Mouse (Mus musculus) heart, embryonic 14.5 days (tissue): ENCODE results near the gene Vmn2r80. TPM values are rescaled to one million over a fixed set of nuclear protein-coding genes. Genes with fewer than 3 reads are reported as not detected.
"Not testable (repeated sequence)": the region's sequence is repeated elsewhere in the genome, so short reads cannot be mapped to it uniquely, and the experiment has no call there.

Experiments
- ATAC-seq: fragments of 200-750 bp; cut with Nextera tagmentation; 2 replicates; pipeline ENCODE4 v1.8.0; 2017; ENCODE audit warnings: low read depth, moderate TSS enrichment; ENCODE audit not compliant: insufficient number of reproducible peaks, insufficient read depth, low FRiP score
- H3K27ac ChIP-seq, 2 experiments: fragments of 200-500 bp in 1 of 2; fragments of 300-500 bp in 1 of 2; sonication (generic) in 1 of 2; replicated peaks in 1 of 2; 2 replicates each; pipeline ENCODE4 v1.5.1; 2012 to 2014; ENCODE audit warnings: low read depth in 2 of 2, low read length in 2 of 2, control low read depth in 1 of 2, mild to moderate bottlenecking in 1 of 2, mixed read lengths in 1 of 2; ENCODE audit not compliant: control insufficient read depth in 1 of 2, insufficient read depth in 1 of 2
- H3K27me3 ChIP-seq: fragments of 300-500 bp; sonication (generic); 2 replicates; pipeline ENCODE4 v1.6.1; 2014; ENCODE audit warnings: mild to moderate bottlenecking, low read length, control low read depth; ENCODE audit not compliant: control insufficient read depth, insufficient read depth
- H3K36me3 ChIP-seq: fragments of 300-500 bp; sonication (generic); 2 replicates; pipeline ENCODE4 v1.6.1; 2014; ENCODE audit warnings: mild to moderate bottlenecking, control low read depth, low read length, mixed read lengths; ENCODE audit not compliant: control insufficient read depth, insufficient read depth
- H3K4me1 ChIP-seq, 2 experiments: fragments of 200-500 bp in 1 of 2; fragments of 300-500 bp in 1 of 2; sonication (generic) in 1 of 2; 2 replicates each; pipeline ENCODE4 v1.6.1; 2012 to 2014; ENCODE audit warnings: low read length in 2 of 2, control low read depth in 1 of 2, mixed read lengths in 1 of 2; ENCODE audit not compliant: control insufficient read depth in 2 of 2, insufficient read depth in 2 of 2
- H3K4me2 ChIP-seq: fragments of 300-500 bp; sonication (generic); 2 replicates; pipeline ENCODE4 v1.6.1; 2014; ENCODE audit warnings: mild to moderate bottlenecking, low read length
- H3K4me3 ChIP-seq, 2 experiments: fragments of 200-500 bp in 1 of 2; fragments of 300-500 bp in 1 of 2; sonication (generic) in 1 of 2; 2 replicates each; pipeline ENCODE4 v1.5.1; 2012 to 2014; ENCODE audit warnings: low read length in 2 of 2, mild to moderate bottlenecking in 2 of 2, control low read depth in 1 of 2, low read depth in 1 of 2, moderate library complexity in 1 of 2; ENCODE audit not compliant: control insufficient read depth in 1 of 2, insufficient read depth in 1 of 2
- H3K9ac ChIP-seq: fragments of 300-500 bp; sonication (generic); 2 replicates; pipeline ENCODE4 v1.6.1; 2014; ENCODE audit warnings: mild to moderate bottlenecking, low read length
- H3K9me3 ChIP-seq: fragments of 300-500 bp; sonication (generic); 2 replicates; pipeline ENCODE4 v1.6.1; 2016; ENCODE audit warnings: low read length, control low read depth; ENCODE audit not compliant: control insufficient read depth
- WGBS: fragments of 180-500 bp; shearing (Covaris S2); extraction: QIAGEN DNeasy Blood & Tissue Kit; methylation state at CpG from one replicate; pipeline ENCODE4 v1.1.7; 2014; 5-methylcytosine and 5-hydroxymethylcytosine counted together
- polyA plus RNA-seq: library from polyadenylated mRNA; unstranded; fragments of >200 nt; fragmentation: Nextera tagmentation; extraction: Ambion mirVana; gene quantifications from 2 replicates; pipeline ENCODE4 v1.2.1, GENCODE M21; 2014

The Vmn2r80 gene
- polyA plus RNA-seq, 1 experiment from 2014 or later = not detected

DNA sequence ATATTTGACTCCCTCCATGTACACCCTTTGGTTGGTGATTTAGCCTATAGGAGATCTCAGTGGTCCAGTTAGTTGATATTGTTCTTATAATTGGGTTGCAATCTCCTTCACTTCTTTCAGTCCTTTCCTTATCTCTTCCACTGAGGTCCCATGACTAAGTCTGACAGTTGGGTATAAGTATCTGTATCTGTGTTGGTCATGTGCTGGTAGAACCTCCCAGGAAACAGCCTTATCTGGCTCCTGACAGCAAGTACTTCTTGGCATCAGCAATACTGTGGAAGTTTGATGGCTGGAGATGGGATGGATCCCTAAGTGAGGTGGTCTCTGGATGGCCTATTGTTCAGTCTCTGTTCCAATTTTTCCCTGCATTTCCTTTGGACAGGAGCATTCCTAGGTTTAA lies 3.0 kb downstream of the Vmn2r80 start:
- Histone ChIP-seq H3K27ac (no peak overlapping the region), H3K27me3 (no peaks in the 10 kb centered on the region)
- no peak for ATAC-seq

DNA sequence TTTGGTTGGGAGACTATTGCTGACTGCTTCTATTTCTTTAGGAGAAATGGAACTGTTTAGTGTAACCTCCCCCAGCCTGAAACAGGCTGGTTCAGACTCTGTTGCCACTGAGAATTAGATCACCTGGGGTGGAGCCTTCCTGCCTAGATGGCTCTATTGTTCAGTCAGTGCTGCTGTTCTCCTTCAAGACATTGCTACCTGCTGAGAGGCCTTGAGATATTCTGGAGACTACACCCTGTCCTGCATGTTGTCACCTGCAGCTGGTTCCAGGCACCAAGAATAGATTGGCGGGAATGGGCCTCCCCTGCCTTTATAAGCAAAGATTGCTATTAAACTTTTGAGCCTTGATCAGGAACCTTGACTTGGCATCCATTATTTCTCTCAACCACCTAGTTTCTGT lies 51.4 kb downstream of the Vmn2r80 start:
- WGBS = 52% methylated on average over 1 of the region's 1 CpGs
- not testable (repeated sequence) for H3K36me3 ChIP-seq, H3K4me3 ChIP-seq, H3K4me1 ChIP-seq, H3K4me2 ChIP-seq, H3K9me3 ChIP-seq, H3K27ac ChIP-seq, ATAC-seq, H3K9ac ChIP-seq, H3K27me3 ChIP-seq

More for the DNA sequence above, 3.0 kb downstream of the Vmn2r80 start:
- no peaks in the 10 kb centered on the region for H3K4me1 ChIP-seq
- H3K9me3 ChIP-seq = no peaks in the 10 kb centered on the region
- H3K4me2 ChIP-seq = no peak overlapping the region
- H3K4me3 ChIP-seq = no peak overlapping the region
- no peak overlapping the region for H3K9ac ChIP-seq
- H3K36me3 ChIP-seq = no peaks in the 10 kb centered on the region

- ATAC-seq = no peak
- Histone ChIP-seq H3K9ac (no peak overlapping the region), H3K4me3 (no peak overlapping the region), H3K4me1 (no peaks in the 10 kb centered on the region), H3K27ac (no peak overlapping the region), H3K4me2 (no peak overlapping the region), H3K9me3 (no peaks in the 10 kb centered on the region), H3K36me3 (no peaks in the 10 kb centered on the region), H3K27me3 (no peaks in the 10 kb centered on the region)
These were observed 71.9 kb downstream of the Vmn2r80 start for GRCm38 (mm10) chr10:79220432-79220831.

GRCm38 (mm10) chr10:79221606-79222005 lies 73.0 kb downstream of the Vmn2r80 start:
- H3K36me3 ChIP-seq = no peaks in the 10 kb centered on the region
- no peaks in the 10 kb centered on the region for H3K4me1 ChIP-seq
- no peak overlapping the region for H3K4me2 ChIP-seq
- no peaks in the 10 kb centered on the region for H3K27me3 ChIP-seq
- H3K4me3 ChIP-seq = no peak overlapping the region
- no peak overlapping the region for H3K27ac ChIP-seq
- no peak overlapping the region for H3K9ac ChIP-seq
- no peaks in the 10 kb centered on the region for H3K9me3 ChIP-seq
- ATAC-seq = no peak

DNA sequence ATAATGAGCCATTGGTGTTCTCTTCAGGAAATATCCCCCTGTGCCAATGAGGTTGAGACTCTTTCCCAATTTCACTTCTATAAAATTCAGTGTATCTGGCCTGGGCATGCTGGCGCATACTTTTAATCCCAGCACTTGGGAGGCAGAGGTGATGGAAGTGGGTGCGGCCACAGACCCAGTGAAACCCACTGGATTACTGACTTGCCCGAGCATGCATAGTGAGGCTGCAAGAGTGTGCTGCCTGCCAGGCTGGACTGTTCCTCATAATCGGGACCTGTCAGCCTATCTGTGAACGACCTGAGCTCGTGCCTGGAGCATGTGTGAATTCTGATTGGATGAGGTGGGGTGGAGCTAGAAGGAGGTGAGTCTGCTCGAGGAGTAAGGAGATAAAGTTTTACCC lies 73.6 kb downstream of the Vmn2r80 start:
- no peak overlapping the region for H3K27ac ChIP-seq
- H3K4me1 ChIP-seq = no peaks in the 10 kb centered on the region
- H3K4me3 ChIP-seq = no peak overlapping the region
- WGBS = 64% methylated on average over 7 of the region's 7 CpGs
- no peak overlapping the region for H3K9ac ChIP-seq
- no peak overlapping the region for H3K4me2 ChIP-seq
- no peak for ATAC-seq
- no peaks in the 10 kb centered on the region for H3K27me3 ChIP-seq
- H3K9me3 ChIP-seq = no peaks in the 10 kb centered on the region
- no peaks in the 10 kb centered on the region for H3K36me3 ChIP-seq

Other genes with a start within 250 kb of the Vmn2r80 start
- not detected in 2 replicates for gene Olfr1354, start 235.6 kb upstream of the Vmn2r80 start, polyA plus RNA-seq
- gene Olfr8, start 198.1 kb upstream of the Vmn2r80 start, polyA plus RNA-seq = not detected in 2 replicates
- not detected in 2 replicates for gene Olfr1353, start 185.5 kb upstream of the Vmn2r80 start, polyA plus RNA-seq
- not detected in 2 replicates for gene Olfr1352, start 167.7 kb upstream of the Vmn2r80 start, polyA plus RNA-seq
- gene Olfr1351, start 136.3 kb upstream of the Vmn2r80 start, polyA plus RNA-seq = not detected in 2 replicates
- gene Olfr57, start 120.0 kb upstream of the Vmn2r80 start, polyA plus RNA-seq = not detected in 2 replicates
- gene 2610008E11Rik, start 51.2 kb upstream of the Vmn2r80 start, polyA plus RNA-seq = 18.6 and 20.7 TPM in 2 replicates
- gene Vmn2r81, start 98.9 kb downstream of the Vmn2r80 start, polyA plus RNA-seq = not detected in 2 replicates
- not detected in 2 replicates for gene Vmn2r82, start 207.8 kb downstream of the Vmn2r80 start, polyA plus RNA-seq